Mouse (Mus musculus) CH12.LX (cell line): ENCODE measurements around the gene Il22ra1.

Source experiments
- CHD2 ChIP-seq: IDR thresholded peaks from 2 replicates; pipeline ENCODE4 v1.6.1; 2011; ENCODE audit warnings: low read length, improper control_type of control experiment
- CTCF ChIP-seq, 2 experiments: IDR thresholded peaks in 1 of 2; conservative IDR thresholded peaks in 1 of 2; 2 replicates each; pipeline ENCODE4 v1.5.1; 2011 to 2012; ENCODE audit warnings: low read depth in 2 of 2, low read length in 2 of 2, improper control_type of control experiment in 1 of 2, inconsistent platforms in 1 of 2, mild to moderate bottlenecking in 1 of 2, moderate library complexity in 1 of 2
- E2F4 ChIP-seq: IDR thresholded peaks from 2 replicates; pipeline ENCODE4 v1.6.1; 2011; ENCODE audit warnings: low read depth, low read length, improper control_type of control experiment; ENCODE audit not compliant: insufficient replicate concordance
- EP300 ChIP-seq: IDR thresholded peaks from 2 replicates; pipeline ENCODE4 v1.6.1; 2011; ENCODE audit warnings: low read length, improper control_type of control experiment
- JUND ChIP-seq: conservative IDR thresholded peaks from 2 replicates; pipeline ENCODE4 v1.6.1; 2011; ENCODE audit warnings: low read depth, low read length, improper control_type of control experiment
- POLR2A ChIP-seq: IDR thresholded peaks from 2 replicates; pipeline ENCODE4 v1.6.1; 2011; ENCODE audit warnings: low read depth, mild to moderate bottlenecking, improper control_type of control experiment, low read length
- SMC3 ChIP-seq: IDR thresholded peaks from 2 replicates; pipeline ENCODE4 v1.6.1; 2011; ENCODE audit warnings: low read depth, low read length, improper control_type of control experiment
- TCF12 ChIP-seq: IDR thresholded peaks from 2 replicates; pipeline ENCODE4 v1.6.1; 2014; ENCODE audit warnings: low read depth, mild to moderate bottlenecking, inconsistent platforms, low read length, improper control_type of control experiment
- USF1 ChIP-seq: IDR thresholded peaks from 2 replicates; pipeline ENCODE4 v1.6.1; 2014; ENCODE audit warnings: low read depth, mild to moderate bottlenecking, inconsistent platforms, low read length, improper control_type of control experiment
- ZMIZ1 ChIP-seq: IDR thresholded peaks from 2 replicates; pipeline ENCODE4 v1.6.1; 2012; ENCODE audit warnings: low read depth, mild to moderate bottlenecking, inconsistent platforms, low read length, improper control_type of control experiment
- ZNF384 ChIP-seq: IDR thresholded peaks from 2 replicates; pipeline ENCODE4 v1.6.1; 2012; ENCODE audit warnings: low read depth, low read length, improper control_type of control experiment, inconsistent platforms

DNA sequence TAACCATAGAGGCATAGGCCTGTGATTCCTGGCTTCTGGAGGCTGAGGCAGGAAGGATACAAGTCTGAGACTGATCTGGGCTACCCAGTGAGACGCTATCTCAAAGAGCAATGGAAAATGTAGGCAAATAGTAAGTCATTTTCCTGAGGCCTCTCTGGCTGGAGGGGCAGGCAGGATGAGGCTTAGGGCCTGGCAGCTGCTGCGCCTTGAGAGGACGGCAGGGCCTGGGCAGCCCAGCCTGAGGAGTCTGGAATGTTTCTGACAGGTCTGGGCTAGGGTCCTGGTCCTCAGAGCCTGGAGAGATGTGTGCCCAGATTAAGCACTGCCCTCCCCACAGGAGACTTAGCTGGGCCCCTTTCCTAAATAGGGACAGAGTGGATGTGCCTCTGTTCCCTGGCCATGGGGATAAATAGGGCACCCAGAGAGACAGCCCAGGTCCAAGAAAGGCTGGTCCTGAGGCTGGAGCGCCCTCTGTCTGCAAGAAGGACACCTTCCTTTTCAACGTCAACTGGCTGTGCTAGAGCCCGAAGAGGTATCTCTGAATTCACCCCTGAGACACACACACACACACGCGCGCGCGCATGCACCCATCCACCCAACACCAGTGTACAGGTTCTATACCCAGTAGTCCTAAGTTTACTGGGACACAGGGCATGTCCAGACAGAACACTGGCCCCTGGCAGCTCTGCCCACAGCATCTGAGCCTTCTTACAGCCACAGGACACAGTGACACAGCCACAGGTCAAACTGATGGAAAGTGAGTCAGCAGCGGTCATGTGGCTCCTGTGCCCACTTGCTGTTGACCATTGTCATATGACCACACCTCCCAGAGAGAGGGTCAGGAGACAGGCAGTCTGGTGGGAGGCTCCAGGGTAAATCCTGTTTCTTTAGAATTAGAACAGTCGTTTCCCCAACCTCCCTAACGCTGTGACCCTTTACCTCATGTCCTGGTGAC is 40.9 kb downstream of the Il22ra1 start:
- TF ChIP-seq E2F4 (no peak), CHD2 (no peak), CTCF (conservative IDR thresholded peaks at IDR 0.05 in 1 of 2, IDR thresholded peaks at IDR 0.05 in 1 of 2; ENCODE audit: low read depth in 2 of 2, low read length in 2 of 2) (peak in 1 of 2 experiments; percentile 65; a peak in 2 of 4 replicates), POLR2A (no peak), SMC3 (peak; percentile 41), EP300 (no peak), JUND (no peak), ZNF384 (no peak), ZMIZ1 (no peak), TCF12 (no peak), USF1 (no peak)
